Mouse (Mus musculus) cortical plate, adult 2 months (tissue): ENCODE data around the gene Yif1a.
A peak's percentile ranks its signal among the peaks of the same experiment; 100 is the strongest.

Experiments
- CTCF ChIP-seq: fragments of 200-500 bp; IDR thresholded peaks from 2 replicates; pipeline ENCODE4 v1.5.1; 2011; ENCODE audit warnings: mild to moderate bottlenecking, control low read depth, low read length; ENCODE audit not compliant: insufficient read depth; ENCODE audit errors: extremely low read depth
- POLR2A ChIP-seq: fragments of 200-500 bp; IDR thresholded peaks from 2 replicates; pipeline ENCODE4 v1.6.1; 2011; ENCODE audit warnings: mild to moderate bottlenecking, low read length, control low read depth; ENCODE audit not compliant: insufficient read depth; ENCODE audit errors: extremely low read depth

- TF ChIP-seq CTCF = peak; percentile 38
- TF ChIP-seq POLR2A = peak; percentile 70; the same call in 1 of the 2 replicates
Measured at GRCm38 (mm10) chr19:5087884-5088728, at the start of gene Yif1a.
